Mouse (Mus musculus): ENCODE measurements around the gene Frmd8. TPM values are rescaled to one million over a fixed set of nuclear protein-coding genes. Genes with fewer than 3 reads are reported as not detected.

The Frmd8 gene
- polyA plus RNA-seq, 1 experiment from 2014 or later = 24.0 TPM

- no peaks in the 10 kb centered on the region for H3K27me3 ChIP-seq (replicated peaks; ENCODE audit: control insufficient read depth, insufficient read depth, low read length)
- peak overlapping the region; percentile 100 for H3K27ac ChIP-seq (ENCODE audit: low read depth, low read length)
- 44% methylated on average over 8 of the region's 8 CpGs for WGBS
- H3K4me3 ChIP-seq (ENCODE audit: low read depth, low read length) = peak overlapping the region; percentile 82; the same call in 1 of the 2 replicates
- H3K36me3 ChIP-seq (ENCODE audit: control insufficient read depth, insufficient read depth) = no peaks in the 10 kb centered on the region
- ATAC-seq = no peak
- peak overlapping the region; percentile 97 for H3K9ac ChIP-seq (ENCODE audit: low read depth, low read length)
- H3K9me3 ChIP-seq (ENCODE audit: control insufficient read depth) = no peaks in the 10 kb centered on the region
- peak overlapping the region; percentile 86 for H3K4me2 ChIP-seq (replicated peaks; ENCODE audit: low read depth)
- TF ChIP-seq CTCF (IDR thresholded peaks at IDR 0.05; ENCODE audit: low read depth) = no peak
- H3K4me1 ChIP-seq (replicated peaks; ENCODE audit: control insufficient read depth, insufficient read depth, low read length) = peaks cover 17% of the 10 kb centered on the region
Measured at GRCm38 (mm10) chr19:5804371-5804899, 70.6 kb downstream of the Frmd8 start.

DNA sequence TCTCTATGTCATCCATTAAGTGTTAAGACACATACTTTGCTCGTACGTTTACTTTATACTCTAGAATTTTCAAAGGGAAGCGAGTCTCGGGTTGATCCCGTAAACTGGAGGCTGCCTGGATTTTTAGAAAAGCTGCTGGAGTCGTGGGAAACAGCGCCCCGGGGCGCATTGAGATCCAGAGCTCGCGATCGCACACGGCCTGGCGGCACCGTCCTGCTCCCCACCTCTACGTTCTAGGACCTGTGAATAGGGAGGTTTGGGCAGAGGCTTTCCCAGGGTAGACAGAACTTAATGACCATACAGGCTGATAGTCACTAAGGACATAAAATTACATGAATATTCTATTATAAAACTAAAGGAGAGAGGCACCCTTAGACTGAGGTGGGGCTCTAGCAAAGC is 71.2 kb downstream of the Frmd8 start:
- H3K9me3 ChIP-seq (ENCODE audit: control insufficient read depth) = no peaks in the 10 kb centered on the region
- under 1% methylated on average over 16 of the region's 16 CpGs for WGBS
- 0 out of 2 replicates have a peak, but pooled peaks have one; percentile 4 for ATAC-seq

GRCm38 (mm10) chr19:5803041-5803880 is 71.8 kb downstream of the Frmd8 start:
- Histone ChIP-seq H3K4me2 (replicated peaks; ENCODE audit: low read depth) (peak overlapping the region; percentile 86), H3K9ac (ENCODE audit: low read depth, low read length) (peak overlapping the region; percentile 97), H3K4me1 (replicated peaks; ENCODE audit: control insufficient read depth, insufficient read depth, low read length) (peaks cover 9% of the 10 kb centered on the region), H3K9me3 (ENCODE audit: control insufficient read depth) (no peaks in the 10 kb centered on the region), H3K36me3 (ENCODE audit: control insufficient read depth, insufficient read depth) (0 out of 2 replicates have a peak, but pooled peaks cover 5% of the 10 kb centered on the region), H3K27ac (ENCODE audit: low read depth, low read length) (peak overlapping the region; percentile 100), H3K27me3 (replicated peaks; ENCODE audit: control insufficient read depth, insufficient read depth, low read length) (no peaks in the 10 kb centered on the region), H3K4me3 (ENCODE audit: low read depth, low read length) (peak overlapping the region; percentile 82)
- WGBS = under 1% methylated on average over 67 of the region's 67 CpGs
- peak; percentile 88 for ATAC-seq
- no peak for TF ChIP-seq CTCF (IDR thresholded peaks at IDR 0.05; ENCODE audit: low read depth)

More for the DNA sequence above, 71.2 kb downstream of the Frmd8 start:
- H3K27me3 ChIP-seq (replicated peaks; ENCODE audit: control insufficient read depth, insufficient read depth, low read length) = no peaks in the 10 kb centered on the region
- H3K27ac ChIP-seq (ENCODE audit: low read depth, low read length) = peak overlapping the region; percentile 100
- 0 out of 2 replicates have a peak, but pooled peaks cover 4% of the 10 kb centered on the region for H3K36me3 ChIP-seq (ENCODE audit: control insufficient read depth, insufficient read depth)
- H3K4me2 ChIP-seq (replicated peaks; ENCODE audit: low read depth) = peak overlapping the region; percentile 86
- peaks cover 15% of the 10 kb centered on the region for H3K4me1 ChIP-seq (replicated peaks; ENCODE audit: control insufficient read depth, insufficient read depth, low read length)
- TF ChIP-seq CTCF (IDR thresholded peaks at IDR 0.05; ENCODE audit: low read depth) = no peak
- peak overlapping the region; percentile 82 for H3K4me3 ChIP-seq (ENCODE audit: low read depth, low read length)
- peak overlapping the region; percentile 97 for H3K9ac ChIP-seq (ENCODE audit: low read depth, low read length)

GRCm38 (mm10) chr19:5802787-5803040 is 72.4 kb downstream of the Frmd8 start:
- WGBS = 0% methylated on average over 4 of the region's 4 CpGs
- Histone ChIP-seq H3K27ac (ENCODE audit: low read depth, low read length) (peak overlapping the region; percentile 100), H3K4me1 (replicated peaks; ENCODE audit: control insufficient read depth, insufficient read depth, low read length) (peaks cover 8% of the 10 kb centered on the region), H3K36me3 (ENCODE audit: control insufficient read depth, insufficient read depth) (peaks cover 10% of the 10 kb centered on the region), H3K9ac (ENCODE audit: low read depth, low read length) (peak overlapping the region; percentile 97), H3K9me3 (ENCODE audit: control insufficient read depth) (no peaks in the 10 kb centered on the region), H3K27me3 (replicated peaks; ENCODE audit: control insufficient read depth, insufficient read depth, low read length) (no peaks in the 10 kb centered on the region), H3K4me2 (replicated peaks; ENCODE audit: low read depth) (peak overlapping the region; percentile 86), H3K4me3 (ENCODE audit: low read depth, low read length) (peak overlapping the region; percentile 82)
- no peak for ATAC-seq
- no peak for TF ChIP-seq CTCF (IDR thresholded peaks at IDR 0.05; ENCODE audit: low read depth)

GRCm38 (mm10) chr19:5802011-5802786 is 72.9 kb downstream of the Frmd8 start:
- no peak for TF ChIP-seq CTCF (IDR thresholded peaks at IDR 0.05; ENCODE audit: low read depth)
- Histone ChIP-seq H3K9ac (ENCODE audit: low read depth, low read length) (peak overlapping the region; percentile 97), H3K9me3 (ENCODE audit: control insufficient read depth) (no peaks in the 10 kb centered on the region), H3K36me3 (ENCODE audit: control insufficient read depth, insufficient read depth) (peaks cover 15% of the 10 kb centered on the region), H3K4me1 (replicated peaks; ENCODE audit: control insufficient read depth, insufficient read depth, low read length) (peaks cover 8% of the 10 kb centered on the region), H3K27me3 (replicated peaks; ENCODE audit: control insufficient read depth, insufficient read depth, low read length) (no peaks in the 10 kb centered on the region), H3K27ac (ENCODE audit: low read depth, low read length) (peak overlapping the region; percentile 100), H3K4me3 (ENCODE audit: low read depth, low read length) (peak overlapping the region; percentile 82), H3K4me2 (replicated peaks; ENCODE audit: low read depth) (peak overlapping the region; percentile 86)
- under 1% methylated on average over 25 of the region's 25 CpGs for WGBS
- peak; percentile 50 for ATAC-seq

GRCm38 (mm10) chr19:5801432-5801964 is 73.6 kb downstream of the Frmd8 start:
- H3K27ac ChIP-seq (ENCODE audit: low read depth, low read length) = peak overlapping the region; percentile 100
- no peak for TF ChIP-seq CTCF (IDR thresholded peaks at IDR 0.05; ENCODE audit: low read depth)
- ATAC-seq = no peak
- peak overlapping the region; percentile 97 for H3K9ac ChIP-seq (ENCODE audit: low read depth, low read length)
- H3K4me1 ChIP-seq (replicated peaks; ENCODE audit: control insufficient read depth, insufficient read depth, low read length) = peaks cover 4% of the 10 kb centered on the region
- no peaks in the 10 kb centered on the region for H3K9me3 ChIP-seq (ENCODE audit: control insufficient read depth)
- WGBS = 1% methylated on average over 3 of the region's 3 CpGs
- H3K4me3 ChIP-seq (ENCODE audit: low read depth, low read length) = peak overlapping the region; percentile 82
- peaks cover 22% of the 10 kb centered on the region for H3K36me3 ChIP-seq (ENCODE audit: control insufficient read depth, insufficient read depth)
- no peaks in the 10 kb centered on the region for H3K27me3 ChIP-seq (replicated peaks; ENCODE audit: control insufficient read depth, insufficient read depth, low read length)
- H3K4me2 ChIP-seq (replicated peaks; ENCODE audit: low read depth) = peak overlapping the region; percentile 86
